Mouse (Mus musculus) heart, embryonic 11.5 days (tissue): ENCODE measurements around the gene Atp2b4. TPM values are rescaled to one million over a fixed set of nuclear protein-coding genes. Genes with fewer than 3 reads are reported as not detected.
"Not testable (repeated sequence)": the region's sequence is repeated elsewhere in the genome, so short reads cannot be mapped to it uniquely, and the experiment has no call there.

Experiments
- ATAC-seq: fragments of 200-750 bp; cut with Nextera tagmentation; replicated peaks from 2 replicates; pipeline ENCODE4 v1.8.0; 2017; ENCODE audit warnings: moderate library complexity; ENCODE audit not compliant: insufficient number of reproducible peaks, low FRiP score, low TSS enrichment
- H3K27ac ChIP-seq: fragments of 300-500 bp; sonication (generic); 2 replicates; pipeline ENCODE4 v1.5.1; 2014; ENCODE audit warnings: mild to moderate bottlenecking, low read depth, low read length
- H3K27me3 ChIP-seq: fragments of 300-500 bp; sonication (generic); 2 replicates; pipeline ENCODE4 v1.6.1; 2014; ENCODE audit warnings: mild to moderate bottlenecking, low read length, mixed read lengths; ENCODE audit not compliant: control insufficient read depth, insufficient read depth
- H3K36me3 ChIP-seq: fragments of 300-500 bp; sonication (generic); 2 replicates; pipeline ENCODE4 v1.6.1; 2014; ENCODE audit warnings: mild to moderate bottlenecking, low read length, moderate library complexity, mixed read lengths; ENCODE audit not compliant: control insufficient read depth, insufficient read depth
- H3K4me1 ChIP-seq: fragments of 300-500 bp; sonication (generic); 2 replicates; pipeline ENCODE4 v1.6.1; 2014; ENCODE audit warnings: low read length; ENCODE audit not compliant: control insufficient read depth, insufficient read depth
- H3K4me2 ChIP-seq: fragments of 300-500 bp; sonication (generic); 2 replicates; pipeline ENCODE4 v1.6.1; 2014; ENCODE audit warnings: mild to moderate bottlenecking, moderate library complexity
- H3K4me3 ChIP-seq: fragments of 300-500 bp; sonication (generic); 2 replicates; pipeline ENCODE4 v1.5.1; 2014; ENCODE audit warnings: low read depth, low read length
- H3K9ac ChIP-seq: fragments of 300-500 bp; sonication (generic); 2 replicates; pipeline ENCODE4 v1.6.1; 2014; ENCODE audit warnings: mild to moderate bottlenecking, low read depth, low read length, moderate library complexity
- H3K9me3 ChIP-seq: fragments of 300-500 bp; sonication (generic); replicated peaks from 2 replicates; pipeline ENCODE4 v1.6.1; 2016; ENCODE audit warnings: low read length; ENCODE audit not compliant: control insufficient read depth
- WGBS: fragments of 180-500 bp; shearing (Covaris S2); extraction: QIAGEN DNeasy Blood & Tissue Kit; methylation state at CpG from one replicate; pipeline ENCODE4 v1.1.7; 2014; ENCODE audit not compliant: insufficient replicate concordance; 5-methylcytosine and 5-hydroxymethylcytosine counted together
- polyA plus RNA-seq: library from polyadenylated mRNA; unstranded; fragments of >200 nt; fragmentation: Nextera tagmentation; extraction: Ambion mirVana; gene quantifications from 2 replicates; pipeline ENCODE4 v1.2.1, GENCODE M21; 2014

Gene Atp2b4
- polyA plus RNA-seq, 1 experiment from 2014 or later, result 35.6 TPM

GRCm38 (mm10) chr1:133670776-133671175, 130.1 kb downstream of the Atp2b4 start:
- Histone ChIP-seq H3K27me3 (no peaks in the 10 kb centered on the region), H3K4me2 (no peak overlapping the region), H3K9me3 (no peaks in the 10 kb centered on the region), H3K4me1 (no peaks in the 10 kb centered on the region), H3K4me3 (no peak overlapping the region), H3K36me3 (no peaks in the 10 kb centered on the region), H3K27ac (no peak overlapping the region), H3K9ac (no peak overlapping the region)
- ATAC-seq, result no peak
- 75% methylated on average over 6 of the region's 6 CpGs for WGBS

DNA sequence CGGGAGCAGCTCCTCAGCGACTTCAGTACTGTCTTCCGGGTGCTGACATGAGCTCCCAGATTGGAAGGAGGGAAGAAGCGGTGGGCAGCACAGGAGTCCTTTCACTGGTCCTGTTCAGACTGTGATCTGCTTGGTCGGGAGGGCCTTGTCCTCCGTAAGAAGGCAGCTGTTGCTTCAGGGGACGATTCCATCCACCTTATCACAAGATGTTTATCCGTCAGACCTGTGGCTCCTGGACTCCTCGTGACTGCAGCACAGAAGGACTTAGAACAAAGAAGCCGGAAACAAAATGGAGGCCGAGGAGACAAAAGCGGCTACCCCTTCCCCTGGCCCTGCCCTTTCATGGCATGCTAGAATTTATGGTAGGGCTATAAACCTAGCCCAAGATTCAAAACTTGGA, 130.7 kb downstream of the Atp2b4 start:
- Histone ChIP-seq H3K27me3 (no peaks in the 10 kb centered on the region), H3K27ac (no peak overlapping the region), H3K36me3 (no peaks in the 10 kb centered on the region), H3K9ac (no peak overlapping the region), H3K4me2 (no peak overlapping the region), H3K4me3 (no peak overlapping the region), H3K9me3 (no peaks in the 10 kb centered on the region), H3K4me1 (no peaks in the 10 kb centered on the region)
- WGBS, result 69% methylated on average over 12 of the region's 12 CpGs
- no peak for ATAC-seq

GRCm38 (mm10) chr1:133668618-133669017, 132.2 kb downstream of the Atp2b4 start:
- no peak for ATAC-seq
- Histone ChIP-seq H3K9me3 (no peaks in the 10 kb centered on the region), H3K27ac (no peak overlapping the region), H3K36me3 (no peaks in the 10 kb centered on the region), H3K4me1 (no peaks in the 10 kb centered on the region), H3K4me2 (no peak overlapping the region), H3K4me3 (no peak overlapping the region), H3K27me3 (no peaks in the 10 kb centered on the region), H3K9ac (no peak overlapping the region)
- WGBS, result 82% methylated on average over 3 of the region's 3 CpGs

- H3K4me2 ChIP-seq, result no peak overlapping the region
- no peaks in the 10 kb centered on the region for H3K36me3 ChIP-seq
- ATAC-seq, result no peak
- no peak overlapping the region for H3K27ac ChIP-seq
- 51% methylated on average over 7 of the region's 7 CpGs for WGBS
- no peak overlapping the region for H3K9ac ChIP-seq
- H3K27me3 ChIP-seq, result no peaks in the 10 kb centered on the region
- H3K9me3 ChIP-seq, result no peaks in the 10 kb centered on the region
- no peaks in the 10 kb centered on the region for H3K4me1 ChIP-seq
- H3K4me3 ChIP-seq, result no peak overlapping the region
Measured at GRCm38 (mm10) chr1:133667721-133668120, 133.1 kb downstream of the Atp2b4 start.

DNA sequence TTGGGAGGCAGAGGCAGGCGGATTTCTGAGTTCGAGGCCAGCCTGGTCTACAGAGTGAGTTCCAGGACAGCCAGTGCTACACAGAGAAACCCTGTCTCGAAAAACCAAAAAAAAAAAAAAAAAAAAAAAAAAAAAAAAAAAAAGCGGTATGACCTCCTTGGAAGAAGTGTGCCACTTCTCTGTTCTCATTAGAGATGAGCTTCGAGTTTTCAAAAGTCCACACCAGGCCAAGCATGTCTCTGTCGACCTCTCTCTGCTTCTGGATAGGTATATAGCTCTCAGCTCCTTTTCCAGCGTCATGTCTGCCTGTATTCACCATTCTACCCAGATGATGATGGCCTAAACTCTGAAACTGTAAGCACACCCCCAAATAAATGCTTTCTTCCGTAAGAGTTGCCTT, 135.1 kb downstream of the Atp2b4 start:
- H3K9ac ChIP-seq, H3K27ac ChIP-seq, H3K27me3 ChIP-seq, ATAC-seq, H3K9me3 ChIP-seq, H3K4me1 ChIP-seq, H3K4me3 ChIP-seq, H3K36me3 ChIP-seq, H3K4me2 ChIP-seq: not testable (repeated sequence)
- WGBS, result 76% methylated on average over 6 of the region's 8 CpGs

DNA sequence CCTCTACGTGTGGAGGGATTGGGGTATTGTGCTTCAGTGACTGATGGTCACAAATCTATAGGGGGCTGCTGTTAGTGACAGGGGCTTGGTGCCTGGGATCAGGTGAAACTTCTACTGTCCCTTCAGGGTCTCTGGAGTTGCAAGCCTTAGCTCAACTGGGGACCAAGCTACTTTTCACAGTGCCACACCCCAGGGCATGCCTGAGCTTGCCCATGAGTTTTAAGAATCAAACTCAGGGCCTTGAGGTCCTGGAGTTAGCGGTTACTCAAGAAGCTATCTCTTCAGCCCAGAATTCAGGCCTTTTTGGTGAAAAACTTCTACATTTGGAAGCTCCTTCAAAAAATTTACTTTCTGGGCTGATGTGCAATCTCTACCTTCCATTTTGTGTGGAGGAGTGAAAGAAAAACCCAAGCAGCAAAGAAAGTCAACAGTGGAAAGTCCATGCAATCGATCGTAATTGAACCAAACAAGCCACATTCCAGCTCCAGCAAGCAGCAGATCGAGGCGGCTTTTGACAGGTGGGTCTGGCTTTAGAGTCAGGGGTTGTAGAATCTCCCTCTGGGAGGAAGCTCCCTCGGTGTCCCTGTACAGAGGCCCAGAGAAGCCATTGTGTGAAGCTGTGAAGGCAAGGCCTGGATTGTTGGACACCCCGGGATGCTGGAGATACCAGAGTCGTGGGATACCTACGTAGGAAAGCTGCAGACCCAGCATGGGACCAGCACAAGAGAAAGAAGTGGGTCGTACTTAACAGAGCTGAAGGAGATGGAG, 136.5 kb downstream of the Atp2b4 start:
- ATAC-seq, result no peak

GRCm38 (mm10) chr1:133663427-133663826, 137.4 kb downstream of the Atp2b4 start:
- Histone ChIP-seq H3K4me2 (no peak overlapping the region), H3K36me3 (peaks cover 4% of the 10 kb centered on the region; the same call in 1 of the 2 replicates), H3K27ac (0 out of 2 replicates have a peak overlapping the region, but pooled peaks have one; percentile 10), H3K9ac (no peak overlapping the region), H3K27me3 (no peaks in the 10 kb centered on the region), H3K4me1 (peaks cover 16% of the 10 kb centered on the region), H3K4me3 (no peak overlapping the region), H3K9me3 (no peaks in the 10 kb centered on the region)
- ATAC-seq, result no peak
- WGBS, result 63% methylated on average over 4 of the region's 4 CpGs

More for the DNA sequence above, 136.5 kb downstream of the Atp2b4 start:
- Histone ChIP-seq H3K27ac (no peak overlapping the region), H3K4me2 (no peak overlapping the region), H3K27me3 (no peaks in the 10 kb centered on the region), H3K9me3 (no peaks in the 10 kb centered on the region), H3K4me1 (peaks cover 7% of the 10 kb centered on the region), H3K4me3 (no peak overlapping the region), H3K9ac (no peak overlapping the region), H3K36me3 (peaks cover 2% of the 10 kb centered on the region; the same call in 1 of the 2 replicates)
- WGBS, result 74% methylated on average over 11 of the region's 11 CpGs

- ATAC-seq, result no peak
- peaks cover 6% of the 10 kb centered on the region for H3K36me3 ChIP-seq
- WGBS, result 91% methylated on average over 7 of the region's 7 CpGs
- H3K9ac ChIP-seq, result no peak overlapping the region
- no peaks in the 10 kb centered on the region for H3K27me3 ChIP-seq
- H3K4me3 ChIP-seq, result no peak overlapping the region
- 0 out of 2 replicates have a peak overlapping the region, but pooled peaks have one; percentile 10 for H3K27ac ChIP-seq
- H3K9me3 ChIP-seq, result no peaks in the 10 kb centered on the region
- peaks cover 21% of the 10 kb centered on the region for H3K4me1 ChIP-seq
- no peak overlapping the region for H3K4me2 ChIP-seq
Measured at GRCm38 (mm10) chr1:133662941-133663340, 137.9 kb downstream of the Atp2b4 start.
